Mouse (Mus musculus): ENCODE measurements around the gene Tstd3.

GRCm38 (mm10) chr4:21761416-21762160 is 5.4 kb downstream of the Tstd3 start:
- no peak for TF ChIP-seq POLR2A (IDR thresholded peaks at IDR 0.05; ENCODE audit: borderline replicate concordance, control insufficient read depth, low read depth, low read length)
- no peak for TF ChIP-seq CTCF (IDR thresholded peaks at IDR 0.05; ENCODE audit: control insufficient read depth, insufficient read depth, low read length)
